Mouse (Mus musculus) cerebellum, postnatal 14 days (tissue): Measurements from ENCODE around the gene Gm13199.

ENCODE experiments used
- DNase-seq, 2 experiments: peaks; one replicate each; pipeline ENCODE4 v3.0.0; 2021; ENCODE audit warnings: mixed read lengths in 2 of 2

The Gm13199 gene

DNA sequence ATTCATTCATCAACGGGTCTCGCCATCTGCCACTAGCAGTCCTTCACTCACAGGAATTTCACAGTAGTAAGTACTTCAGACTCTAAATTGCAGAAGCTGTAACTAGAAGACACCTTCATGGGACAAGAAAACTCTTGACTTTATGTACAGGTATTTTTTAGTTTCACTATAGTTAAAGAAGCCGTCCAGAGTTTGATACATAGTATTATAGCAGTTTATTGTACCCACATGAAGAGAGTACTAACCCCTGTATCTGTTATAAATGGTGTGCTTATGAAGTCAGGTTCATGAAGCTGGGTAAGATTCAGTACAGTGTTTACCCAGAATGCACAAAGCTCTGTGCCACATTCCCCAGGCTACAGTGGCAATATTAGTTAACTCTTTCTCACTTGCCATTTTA lies at the start of gene Gm13199:
Gene Gm13199, minus strand, starts transcription at position 101 of the 400 bp plus-strand sequence.
- no peak for DNase-seq

DNA sequence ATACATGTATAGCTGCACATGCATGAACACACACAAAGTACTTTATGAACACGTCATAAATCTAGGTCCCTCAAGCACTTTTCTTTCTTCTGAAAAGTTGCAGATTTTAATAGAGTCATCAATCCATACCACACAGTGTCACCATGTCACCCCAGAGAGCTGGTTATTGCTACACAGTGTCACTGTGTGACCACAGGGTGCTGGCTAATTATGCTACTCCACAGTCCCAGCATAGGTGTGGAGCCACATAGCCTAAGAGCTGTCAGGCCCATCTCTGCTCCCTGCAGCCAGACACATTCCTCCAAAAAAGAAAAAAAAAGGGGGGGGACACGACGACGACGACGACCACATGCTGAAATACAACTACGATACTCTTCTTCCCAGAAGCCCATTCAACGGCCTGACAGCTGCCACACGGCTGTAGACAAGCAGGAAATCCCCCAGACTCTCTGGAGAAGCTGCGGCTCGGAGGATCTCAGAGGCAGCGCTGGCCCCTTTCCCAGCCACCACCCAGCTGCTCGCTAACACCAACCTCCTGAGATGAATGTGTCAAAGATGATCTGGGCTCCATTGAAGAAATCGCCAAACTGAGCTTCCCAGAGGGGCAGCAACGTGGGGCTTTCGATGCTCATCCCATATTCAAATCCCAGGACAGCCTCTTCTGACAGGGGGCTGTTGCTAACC lies 48.7 kb upstream of the Gm13199 start:
- DNase-seq: peak; percentile 13 to 38

DNA sequence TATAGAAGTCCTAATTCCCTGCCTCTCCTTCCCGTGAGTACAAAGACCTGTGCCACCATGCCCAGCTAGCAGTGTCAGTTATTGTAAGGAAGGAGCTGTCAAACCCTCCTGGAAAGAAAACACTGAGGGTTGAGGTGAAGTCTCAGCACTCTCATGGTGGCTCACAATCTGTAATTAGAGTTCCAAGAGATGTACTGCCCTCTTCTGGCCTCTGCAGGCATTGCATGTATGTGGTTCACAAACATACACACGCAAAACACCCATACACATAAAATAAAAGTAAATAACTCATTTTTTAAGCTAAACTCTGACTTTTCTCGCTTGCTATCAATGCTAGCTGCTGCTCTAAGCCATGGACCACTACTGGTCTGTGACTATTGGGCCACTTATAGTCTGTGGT lies 43.9 kb upstream of the Gm13199 start:
- DNase-seq: peak; percentile 52 to 74

DNA sequence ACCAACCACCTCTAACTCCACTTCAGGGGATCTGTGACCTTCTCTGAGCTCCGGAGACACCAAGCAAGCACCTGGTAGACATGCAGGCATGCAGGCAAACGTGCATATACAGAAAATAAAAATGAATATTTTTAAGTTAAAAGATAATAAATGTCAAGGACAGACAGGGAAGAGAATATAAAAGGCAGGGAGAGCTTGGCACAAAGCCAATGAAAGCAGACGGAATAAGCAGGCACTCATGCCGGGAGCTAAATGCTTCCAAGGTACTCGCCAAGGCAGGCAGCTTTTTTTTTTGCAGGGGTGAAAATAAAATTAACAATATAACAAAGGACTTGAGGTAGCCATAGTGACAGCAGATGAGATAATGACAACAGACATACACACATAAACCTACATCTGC lies 43.4 kb upstream of the Gm13199 start:
- peak; percentile 72 to 78 for DNase-seq

DNA sequence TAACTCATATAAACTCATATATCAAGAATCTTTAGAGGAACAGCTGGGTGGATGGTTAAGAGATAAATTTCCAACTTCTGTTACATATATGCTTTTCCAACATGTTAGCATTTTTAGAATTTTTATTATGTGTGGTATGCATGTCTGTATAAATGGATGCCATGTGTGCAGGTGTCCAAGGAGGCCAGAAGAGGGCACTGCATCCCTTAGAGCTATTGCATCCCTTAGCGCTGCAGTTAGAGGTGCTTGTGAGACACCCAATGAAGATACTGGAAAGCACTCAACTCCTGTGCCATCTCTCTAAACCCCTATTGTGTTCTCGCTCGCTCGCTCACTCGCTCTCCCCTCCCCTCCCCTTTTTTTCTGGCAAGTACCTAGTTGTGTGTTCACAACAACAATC lies 37.4 kb upstream of the Gm13199 start:
- peak; percentile 50 to 66 for DNase-seq

DNA sequence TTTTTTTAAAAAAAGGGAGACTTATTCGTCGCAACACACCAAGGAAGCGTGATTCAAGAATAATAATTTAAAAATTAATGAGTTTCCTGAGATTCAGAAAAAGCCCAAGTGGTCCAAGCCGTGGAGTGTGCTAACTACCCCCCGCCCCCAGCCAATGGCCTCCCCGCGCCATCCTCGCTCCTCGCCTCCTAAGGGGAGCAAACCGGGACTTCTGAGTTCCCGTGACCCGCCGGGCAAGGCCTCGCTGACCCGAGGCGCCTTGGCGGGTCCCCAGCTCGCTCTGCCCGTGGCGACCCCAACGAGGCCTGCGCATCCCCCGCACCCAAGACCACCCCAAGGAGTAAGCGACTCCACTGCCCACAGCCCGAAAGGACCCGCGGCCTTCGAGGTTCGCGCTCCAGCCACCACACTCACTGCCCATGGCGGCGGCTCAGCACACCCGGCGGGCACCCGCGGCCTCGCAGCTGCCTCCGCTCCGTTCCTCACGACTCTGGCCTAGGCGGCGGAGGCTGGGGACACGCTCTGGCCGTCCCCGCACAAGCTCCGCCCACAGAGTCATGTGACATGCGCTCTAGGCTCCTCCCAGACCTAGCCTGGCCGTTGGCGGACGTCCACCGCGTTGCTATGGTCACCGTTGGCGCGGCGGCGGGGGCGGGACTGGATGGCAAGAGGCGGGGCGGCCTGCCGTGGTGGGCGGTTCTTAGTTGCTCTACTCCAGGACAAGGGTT lies 32.3 kb upstream of the Gm13199 start, which contains the start of gene Sec61a2:
Gene Sec61a2, minus strand, starts transcription at position 590 of the 728 bp plus-strand sequence.
- DNase-seq: peak; percentile 100

DNA sequence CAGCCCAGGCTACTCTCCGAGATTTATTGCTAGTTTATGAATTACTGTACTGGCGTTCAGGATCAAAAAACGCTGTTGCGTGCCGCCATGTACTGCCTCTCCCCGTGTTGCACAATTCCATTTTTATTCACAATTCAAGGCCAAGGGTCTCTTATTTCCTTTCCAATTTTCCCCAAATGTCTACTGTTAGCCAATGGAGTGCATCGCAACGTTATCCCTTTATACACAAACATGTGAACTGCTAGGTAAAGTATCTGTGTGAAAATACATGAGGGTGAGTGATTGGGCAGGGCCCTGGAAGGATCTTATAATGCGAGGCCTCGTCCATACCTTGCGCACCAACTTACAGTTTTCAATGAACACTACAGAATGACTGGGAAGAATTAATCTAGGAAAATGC lies 31.6 kb upstream of the Gm13199 start:
- DNase-seq: peak in 1 of 2 experiments; percentile 17

DNA sequence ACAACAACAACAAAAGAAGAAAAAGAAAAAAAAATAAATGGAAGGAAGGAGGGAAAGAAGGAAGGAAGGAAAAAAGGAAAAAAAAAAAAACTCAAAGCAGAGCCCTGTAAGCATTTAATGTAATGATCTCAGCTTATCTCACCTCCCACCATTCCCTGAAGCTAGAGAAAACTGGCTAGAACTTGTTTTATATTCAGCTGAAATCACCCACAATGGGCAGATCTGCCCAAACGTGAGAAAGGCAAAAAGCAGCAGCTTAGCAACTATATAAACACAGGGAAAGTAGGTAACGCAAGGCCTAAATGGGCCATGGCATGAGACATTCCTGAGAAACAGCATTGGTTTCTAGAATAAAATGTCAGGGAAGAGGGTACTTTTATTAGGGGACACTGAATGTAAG lies 26.7 kb upstream of the Gm13199 start:
- DNase-seq: no peak

DNA sequence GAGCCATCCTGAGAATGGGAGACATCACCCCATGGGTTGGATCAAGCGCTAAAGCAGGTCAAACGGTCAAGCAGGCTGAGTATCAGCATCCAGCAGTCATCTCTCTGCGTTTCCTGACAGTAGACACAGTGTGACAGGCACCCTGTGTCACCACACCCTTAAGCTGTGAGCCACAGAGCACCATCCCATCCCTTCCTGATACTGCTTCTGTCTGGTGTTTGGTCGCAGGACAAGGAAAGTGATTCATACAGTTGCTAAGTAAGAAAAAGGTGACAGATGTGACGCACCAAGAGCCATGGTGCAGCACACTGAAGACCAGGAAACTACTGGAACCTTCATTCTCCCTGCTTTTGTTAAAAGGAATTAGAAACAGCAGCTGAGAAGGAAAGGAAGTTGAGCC lies 26.1 kb upstream of the Gm13199 start:
- DNase-seq: no peak

DNA sequence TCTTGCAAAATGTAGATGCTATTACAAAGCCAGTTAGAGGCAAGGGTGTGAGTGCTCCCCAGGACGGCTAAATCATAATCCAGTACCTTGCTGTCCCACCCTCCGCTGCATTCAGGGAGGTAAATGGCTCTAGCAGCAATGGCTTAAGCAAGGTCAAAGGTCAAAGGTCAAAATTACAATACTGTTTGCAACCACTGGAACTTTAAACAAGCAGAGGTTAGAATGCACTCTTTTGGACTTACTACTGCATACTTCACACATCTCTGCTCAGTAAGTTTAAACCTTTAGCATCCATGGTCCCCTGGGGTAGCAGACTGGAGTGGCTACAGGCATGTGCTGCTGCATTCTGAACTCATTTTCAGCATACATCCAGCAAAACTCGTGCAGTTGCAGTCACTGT lies 14.7 kb upstream of the Gm13199 start:
- no peak for DNase-seq

DNA sequence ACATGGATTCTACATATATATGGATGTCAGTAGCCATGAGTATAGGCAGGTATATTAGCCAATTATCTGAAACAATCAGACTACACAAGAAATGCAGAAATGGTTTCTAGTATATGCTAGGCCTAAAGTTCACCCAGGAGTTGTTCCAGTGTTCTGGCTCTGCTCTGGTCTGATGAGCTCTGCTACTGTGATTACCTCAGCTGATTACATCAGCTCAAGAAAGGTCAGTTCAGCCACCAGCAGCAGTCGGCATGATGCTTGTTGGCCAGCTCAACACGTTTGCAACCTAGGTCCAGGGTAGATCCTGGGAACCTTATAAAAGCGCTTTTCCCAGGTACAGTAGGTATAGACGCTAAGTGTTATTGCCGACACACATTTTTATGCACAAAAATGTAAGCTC lies 7.0 kb upstream of the Gm13199 start:
- DNase-seq: no peak

DNA sequence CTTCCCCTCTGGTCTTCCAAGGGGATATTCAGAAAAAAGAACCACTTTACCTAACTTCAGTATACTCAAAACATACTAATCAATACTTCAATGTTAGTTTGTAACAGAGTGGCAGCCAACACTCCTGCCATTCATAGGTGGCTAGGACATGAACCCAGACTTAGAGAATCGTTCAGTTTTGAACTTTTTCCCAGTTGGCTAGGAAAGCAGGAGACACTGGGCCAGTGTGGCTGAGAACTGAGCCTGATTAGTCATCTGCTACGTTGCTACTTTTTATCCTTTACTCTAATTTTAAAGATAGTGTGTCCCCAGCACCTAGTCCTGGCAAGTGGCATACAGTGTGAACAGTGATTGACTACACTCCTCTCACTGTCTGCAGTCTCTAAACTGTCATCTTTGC lies 4.9 kb upstream of the Gm13199 start:
- DNase-seq: no peak

DNA sequence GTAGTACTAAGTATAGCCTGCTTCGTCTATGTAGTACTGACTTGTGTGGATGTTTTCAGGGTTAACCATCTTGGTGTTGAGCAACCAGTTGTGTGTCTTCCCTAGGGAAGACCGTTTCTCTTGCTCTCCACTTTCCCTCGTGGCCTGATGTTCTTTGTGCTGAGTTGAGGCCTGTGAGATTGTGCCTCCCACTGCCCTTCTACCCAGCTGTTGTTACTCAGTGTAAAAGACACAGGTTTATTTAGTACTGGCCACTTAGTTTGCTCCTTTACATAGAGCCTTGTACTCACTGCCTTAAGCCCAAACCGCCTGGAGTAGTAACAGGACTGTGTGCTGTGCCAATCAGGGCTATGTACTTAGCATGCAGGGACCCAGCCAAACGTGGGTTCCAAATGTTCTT lies 10.9 kb downstream of the Gm13199 start:
- no peak for DNase-seq

DNA sequence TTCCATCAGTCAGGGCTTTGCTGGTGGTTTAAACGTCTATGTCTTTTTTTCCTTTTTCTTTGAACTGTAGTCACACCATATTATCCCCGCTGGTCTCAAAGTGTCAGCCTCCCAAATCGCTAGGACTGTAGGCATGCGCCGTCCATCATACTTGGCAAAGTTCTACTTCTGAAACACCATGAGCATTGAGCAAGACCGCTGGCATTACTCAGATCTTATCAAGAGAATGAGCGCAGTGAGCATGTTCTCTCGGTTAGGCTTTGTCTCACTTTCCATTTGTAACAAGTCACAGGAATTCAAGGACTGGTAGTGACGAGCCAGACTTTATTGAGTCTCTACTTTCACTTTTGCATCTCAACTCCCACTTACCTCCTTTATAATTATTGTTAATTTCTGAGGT lies 11.6 kb downstream of the Gm13199 start:
- DNase-seq: no peak

DNA sequence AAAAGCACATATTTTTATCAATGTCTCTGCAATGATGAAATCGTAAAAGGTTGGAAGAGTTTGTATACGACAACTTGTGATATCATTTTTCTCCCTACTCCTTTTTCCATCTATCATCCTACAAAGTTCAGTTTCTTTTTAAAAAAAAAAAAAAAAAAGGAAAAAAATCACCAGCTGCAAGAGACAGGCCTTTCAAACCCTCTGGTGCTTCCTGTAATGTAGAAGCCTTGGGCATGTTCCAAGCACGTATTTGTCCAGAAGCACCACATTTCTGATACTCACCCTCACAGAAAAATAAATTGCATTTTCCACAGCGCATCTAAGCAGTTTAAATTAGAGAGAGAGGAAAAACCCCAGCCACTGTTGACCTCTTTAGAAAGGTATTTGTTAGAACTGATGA lies 16.9 kb downstream of the Gm13199 start:
- DNase-seq: no peak

DNA sequence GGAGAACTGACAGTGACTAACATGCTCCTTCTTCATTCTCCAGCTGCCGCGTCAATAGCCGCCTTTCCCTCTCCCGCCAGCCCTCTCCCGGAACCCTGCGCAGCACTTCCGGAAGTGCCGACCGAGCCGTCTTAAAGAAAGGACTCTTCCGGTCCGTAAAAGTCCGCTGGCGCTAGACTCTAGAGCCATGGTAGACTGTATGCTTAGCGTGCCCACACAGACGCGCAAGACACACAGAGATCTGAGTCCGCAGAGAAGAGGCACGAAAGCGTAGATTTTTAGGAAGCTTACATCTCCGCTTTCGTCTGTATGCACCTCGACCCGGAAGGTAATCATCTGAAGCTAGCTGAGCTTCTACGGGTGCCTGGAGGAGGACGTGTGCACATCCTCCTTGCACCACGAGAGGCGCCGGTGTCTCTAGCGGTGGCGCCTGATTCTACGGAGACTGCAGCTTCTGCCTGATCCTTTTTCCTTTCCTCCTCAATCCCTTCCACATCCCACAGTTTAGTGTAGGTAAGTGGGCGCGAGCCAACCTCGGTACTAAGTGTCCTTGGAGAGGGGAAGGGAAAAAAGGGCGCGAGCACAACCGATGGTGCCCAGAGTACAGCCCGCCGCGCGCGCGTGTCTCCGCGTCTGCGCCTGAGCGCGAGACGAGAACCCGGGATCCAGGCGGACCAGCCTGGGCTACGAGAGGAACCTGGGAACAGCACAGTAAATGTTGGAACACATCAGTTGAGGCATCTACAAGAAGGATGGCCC lies 17.7 kb downstream of the Gm13199 start, which contains the start of the genes Nudt5 and Cdc123:
Gene Nudt5, plus strand, starts transcription at position 147 of the 759 bp plus-strand sequence.
Gene Cdc123, minus strand, starts transcription at position 292 of the 759 bp plus-strand sequence.
- DNase-seq: peak; percentile 90 to 91

DNA sequence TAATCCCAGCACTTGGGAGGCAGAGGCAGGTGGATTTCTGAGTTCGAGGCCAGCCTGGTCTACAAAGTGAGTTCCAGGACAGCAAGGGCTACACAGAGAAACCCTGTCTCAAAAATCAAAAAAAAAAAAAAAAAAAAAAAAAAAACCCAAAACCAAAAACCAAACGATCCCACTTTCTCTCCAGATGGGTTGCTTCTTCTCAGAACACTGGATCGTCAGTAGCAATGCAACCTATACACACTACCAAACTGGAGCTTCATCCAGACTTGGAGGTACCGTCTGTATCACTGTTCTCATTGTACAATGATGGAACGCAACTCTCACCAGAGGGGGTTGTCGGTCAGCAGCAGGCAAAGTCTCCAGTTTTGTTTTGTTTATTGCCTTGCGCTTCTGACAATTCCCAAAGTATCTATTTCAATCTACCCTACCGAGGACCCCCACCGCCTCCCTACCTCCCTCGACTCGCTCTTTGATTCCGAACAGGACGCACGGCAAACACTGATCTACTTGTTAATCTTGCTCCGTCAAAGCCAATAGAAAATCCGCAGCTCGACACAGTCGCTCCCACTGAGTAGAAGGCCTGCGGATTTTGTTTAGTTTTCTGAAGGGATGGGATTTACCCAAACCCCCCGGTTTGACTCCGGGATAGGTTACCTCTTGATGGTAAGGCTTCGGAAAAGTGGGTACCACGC lies 18.4 kb downstream of the Gm13199 start:
- DNase-seq: no peak

DNA sequence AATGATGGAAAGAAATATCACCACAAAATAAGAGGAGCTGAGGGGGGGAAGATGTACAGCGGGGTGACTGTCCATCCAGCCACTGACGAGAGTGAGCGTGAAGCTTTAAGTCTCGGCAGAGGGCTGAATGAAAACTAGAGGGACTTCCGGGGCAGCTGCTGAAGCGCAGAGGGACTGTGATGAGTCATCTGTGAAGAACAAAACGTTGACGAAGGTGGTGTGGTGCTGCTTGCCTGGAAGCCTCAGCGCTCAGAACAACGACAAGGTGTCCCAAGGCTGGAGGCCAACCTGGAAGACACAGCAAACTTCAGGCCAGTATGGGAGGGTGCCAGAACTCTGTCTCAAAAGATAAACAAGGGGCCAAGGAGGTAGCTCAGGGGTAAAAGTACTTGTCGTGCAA lies 21.9 kb downstream of the Gm13199 start:
- DNase-seq: no peak

DNA sequence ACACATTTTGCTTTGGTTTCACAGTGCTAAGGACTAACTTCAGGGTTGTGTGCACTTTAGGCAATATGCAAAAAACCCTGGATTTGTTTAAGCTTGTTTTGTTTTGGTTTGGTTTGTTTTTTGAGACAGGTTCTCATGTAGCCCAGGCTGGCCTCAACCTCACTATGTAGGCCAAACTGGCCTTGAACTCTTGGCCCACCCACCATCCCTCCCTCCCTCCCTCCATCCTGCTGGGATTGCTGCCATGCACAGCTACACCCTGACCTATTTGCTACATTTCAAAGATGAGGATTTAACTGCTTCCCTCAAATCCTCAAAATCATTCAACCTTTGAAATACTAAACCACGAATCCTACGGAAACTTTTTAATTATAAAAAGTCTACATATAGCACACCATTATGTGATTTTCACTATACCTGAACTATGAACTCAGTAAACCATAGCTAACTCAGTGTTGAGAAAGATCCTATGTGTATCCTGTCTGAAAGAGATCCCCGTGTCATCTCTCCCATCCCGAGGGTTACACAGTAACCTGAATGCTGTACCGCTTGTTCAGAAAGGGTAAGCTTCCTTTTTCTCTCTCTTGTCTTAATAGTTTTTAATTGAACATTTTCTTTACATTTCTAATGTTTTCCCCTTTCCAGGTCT lies 37.3 kb downstream of the Gm13199 start:
- DNase-seq: no peak

DNA sequence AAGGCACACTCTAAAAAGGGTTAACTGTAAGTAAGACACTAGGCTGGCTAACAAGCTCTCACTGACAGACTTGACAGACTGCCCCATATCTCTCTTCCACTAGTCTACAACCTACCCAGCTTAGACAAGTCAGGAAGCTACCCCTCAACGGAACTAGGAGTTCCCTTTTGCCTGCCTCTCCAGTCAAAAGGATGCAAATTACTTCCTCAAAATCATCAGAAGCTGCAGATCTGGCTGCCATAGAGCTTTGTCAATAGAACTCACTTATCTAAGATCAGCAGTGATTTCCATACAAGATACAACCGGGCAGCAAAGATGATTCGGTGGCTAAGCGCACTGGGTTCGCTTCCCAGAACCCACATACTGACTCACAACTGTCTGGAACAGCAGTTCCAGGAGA lies 38.0 kb downstream of the Gm13199 start:
- no peak for DNase-seq

DNA sequence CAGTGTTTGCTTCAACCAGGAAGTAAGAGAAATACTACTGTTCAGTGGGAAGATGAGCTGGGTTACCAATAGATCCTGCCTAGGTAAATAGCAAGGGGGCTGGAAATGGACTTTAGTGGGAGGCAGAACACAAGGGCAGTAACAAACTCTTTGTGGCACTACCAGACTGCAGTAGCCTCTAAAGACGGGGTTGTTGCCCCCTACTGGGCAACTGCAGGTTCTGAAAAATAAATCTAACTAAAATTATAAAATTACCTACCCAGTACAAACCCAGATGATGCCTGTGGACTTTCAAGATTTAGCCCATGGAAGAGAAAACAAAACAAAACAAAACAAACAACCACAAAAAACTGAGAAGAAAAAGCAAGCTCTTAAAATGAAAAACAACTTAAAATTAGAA lies 38.5 kb downstream of the Gm13199 start:
- DNase-seq: no peak

DNA sequence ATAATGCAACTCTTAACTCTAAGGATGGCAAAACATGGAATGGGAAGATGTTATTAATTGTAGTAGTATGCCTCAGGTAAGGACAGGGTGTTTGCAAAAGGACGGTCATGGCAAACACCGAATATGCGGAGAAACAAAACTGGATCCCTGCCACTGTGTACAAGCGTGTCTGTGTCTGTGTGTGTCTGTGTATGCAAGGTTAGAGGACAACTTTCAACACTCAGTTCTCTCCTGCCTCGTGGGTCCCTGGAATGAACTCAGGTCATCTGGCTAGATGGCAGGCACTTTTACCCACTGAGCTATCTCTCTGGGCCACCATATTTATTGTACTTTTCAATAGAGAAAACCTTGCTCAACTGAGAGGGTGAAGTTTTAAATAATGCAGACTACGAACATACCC lies 40.3 kb downstream of the Gm13199 start:
- no peak for DNase-seq
